Comparison of ENCODE assay signal across 32 mouse cellular contexts in the genomic region with DNA sequence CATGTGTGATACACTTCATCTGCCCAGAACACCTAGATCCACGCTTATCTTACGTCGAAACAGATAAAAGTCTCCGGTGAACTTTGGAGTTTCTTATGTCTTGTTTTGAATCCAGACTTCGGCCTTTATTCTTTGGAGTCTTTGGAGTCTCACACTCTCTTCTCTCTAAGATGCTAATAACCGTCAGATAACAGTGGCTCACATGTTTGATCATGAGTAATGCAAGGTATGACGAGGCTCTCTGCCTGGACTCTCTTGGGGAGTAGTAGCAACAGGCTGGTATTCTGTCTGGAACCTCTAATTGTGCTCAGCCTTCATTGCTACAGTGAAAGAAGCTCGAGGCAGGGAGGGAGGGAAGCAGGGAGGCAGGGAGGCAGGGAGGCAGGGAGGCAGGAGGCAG. TPM values are rescaled to one million over a fixed set of nuclear protein-coding genes. Genes with fewer than 3 reads are reported as not detected.
"Had no signal": no experiment of that assay in that cellular context is flagged by ENCODE, and none has a peak within 500 bp of the region (broad histone marks: within the 10 kb centered on the region; RNA-seq: fewer than 3 reads in every experiment).

No protein-coding gene starts in this region.

- H3K27ac ChIP-seq: heart, embryonic 15.5 days; hindbrain, embryonic 13.5 days; hindbrain, embryonic 15.5 days; hindbrain, postnatal 0 days; layer of hippocampus, adult 2 months; left cerebral cortex, adult 2 months; limb, embryonic 10.5 days; limb, embryonic 12.5 days; liver, embryonic 13.5 days; liver, embryonic 15.5 days had no signal

- H3K27me3 ChIP-seq: heart, embryonic 13.5 days; heart, embryonic 15.5 days; hindbrain, embryonic 13.5 days; hindbrain, embryonic 15.5 days; liver, embryonic 13.5 days; liver, embryonic 15.5 days had no signal

- ATAC-seq: hindbrain, postnatal 0 days had no signal

- H3K36me3 ChIP-seq: heart, embryonic 13.5 days; heart, embryonic 15.5 days; hindbrain, embryonic 13.5 days; hindbrain, embryonic 15.5 days; limb, embryonic 10.5 days; limb, embryonic 12.5 days; liver, embryonic 13.5 days; liver, embryonic 15.5 days had no signal

- H3K9me3 ChIP-seq: heart, embryonic 13.5 days; heart, embryonic 15.5 days; hindbrain, embryonic 13.5 days; hindbrain, embryonic 15.5 days; limb, embryonic 10.5 days; limb, embryonic 12.5 days; liver, embryonic 13.5 days; liver, embryonic 15.5 days had no signal

- DNase-seq: gastrocnemius, postnatal 10 days; gastrocnemius, postnatal 25 days; heart, postnatal 14 days; heart, postnatal 36 days; kidney, adult 18-20 months; kidney, adult 8-10 months; kidney, postnatal 10 days; kidney, postnatal 4 days; liver; liver, embryonic 13.5 days had no signal

- H3K4me3 ChIP-seq: heart, embryonic 13.5 days; heart, embryonic 15.5 days; hindbrain, embryonic 13.5 days; hindbrain, embryonic 15.5 days; layer of hippocampus, adult 2 months; left cerebral cortex, adult 2 months; limb, embryonic 10.5 days; limb, embryonic 12.5 days; liver, embryonic 13.5 days; liver, embryonic 15.5 days had no signal

- H3K9ac ChIP-seq: heart, embryonic 13.5 days; heart, embryonic 15.5 days; hindbrain, embryonic 13.5 days; hindbrain, embryonic 15.5 days; limb, embryonic 12.5 days; liver, embryonic 13.5 days; liver, embryonic 15.5 days had no signal

- H3K4me1 ChIP-seq: hindbrain, embryonic 13.5 days; hindbrain, embryonic 15.5 days; limb, embryonic 10.5 days; limb, embryonic 12.5 days; liver, embryonic 13.5 days; liver, embryonic 15.5 days had no signal

- H3K4me2 ChIP-seq: heart, embryonic 11.5 days; heart, embryonic 13.5 days; heart, embryonic 15.5 days; hindbrain, embryonic 13.5 days; hindbrain, embryonic 15.5 days; limb, embryonic 12.5 days; liver, embryonic 11.5 days; liver, embryonic 13.5 days; liver, embryonic 15.5 days had no signal

RNA-seq across cellular contexts. Expression of gene Guca2b, which starts 1.3 kb away (rescaled TPM):
- total RNA-seq: gastrocnemius, adult 18-20 months; gastrocnemius, postnatal 10 days; gastrocnemius, postnatal 25 days; heart, postnatal 14 days; hematopoietic stem cell, adult 5-6 weeks; hindbrain, postnatal 0 days; layer of hippocampus, adult 2 months; layer of hippocampus, postnatal 10 days; layer of hippocampus, postnatal 25 days; left cerebral cortex, adult 2 months; left cerebral cortex, postnatal 14 days; left cerebral cortex, postnatal 36 days had no signal
- polyA plus RNA-seq: heart, embryonic 11.5 days; heart, embryonic 13.5 days; heart, embryonic 15.5 days; heart, postnatal 0 days; hindbrain, embryonic 11.5 days; hindbrain, embryonic 13.5 days; hindbrain, embryonic 15.5 days; hindbrain, postnatal 0 days; limb, embryonic 10.5 days; limb, embryonic 12.5 days; limb, embryonic 14.5 days; liver, embryonic 13.5 days had no signal

RNA-seq across cellular contexts. Expression of gene Guca2a, which starts 22.5 kb away (rescaled TPM):
- total RNA-seq: gastrocnemius, adult 18-20 months; gastrocnemius, postnatal 10 days; gastrocnemius, postnatal 25 days; heart, adult 8-10 months; heart, postnatal 14 days; heart, postnatal 36 days; hematopoietic stem cell, adult 5-6 weeks; hindbrain, postnatal 0 days; layer of hippocampus, adult 2 months; layer of hippocampus, postnatal 10 days; layer of hippocampus, postnatal 25 days; left cerebral cortex, adult 2 months; left cerebral cortex, postnatal 14 days; left cerebral cortex, postnatal 36 days had no signal
- polyA plus RNA-seq: heart, embryonic 11.5 days; heart, embryonic 13.5 days; heart, embryonic 15.5 days; hindbrain, embryonic 11.5 days; hindbrain, embryonic 13.5 days; hindbrain, embryonic 15.5 days; hindbrain, postnatal 0 days; limb, embryonic 10.5 days; limb, embryonic 12.5 days; limb, embryonic 14.5 days; liver, embryonic 13.5 days; liver, embryonic 15.5 days had no signal
